Mouse (Mus musculus): ENCODE data around the gene Tmed9. TPM values are rescaled to one million over a fixed set of nuclear protein-coding genes. Genes with fewer than 3 reads are reported as not detected.

The Tmed9 gene
- polyA plus RNA-seq, 1 experiment from 2014 or later: 180 TPM

- no peaks in the 10 kb centered on the region for H3K27me3 ChIP-seq (ENCODE audit: control insufficient read depth, insufficient read depth, low read depth, low read length)
- H3K9ac ChIP-seq (ENCODE audit: low read length): peak within 1 kb of the TSS; percentile 89
- no peak within 1 kb of the TSS for H3K27ac ChIP-seq (ENCODE audit: low read length)
- ATAC-seq (ENCODE audit: low read depth): peak; percentile 96
- H3K9me3 ChIP-seq (ENCODE audit: control insufficient read depth, low read length): no peaks in the 10 kb centered on the region
- H3K36me3 ChIP-seq (ENCODE audit: control insufficient read depth, insufficient read depth, low read length): peaks cover 21% of the 10 kb centered on the region
- H3K4me2 ChIP-seq (ENCODE audit: low read depth, low read length): peak within 1 kb of the TSS; percentile 87
- 7% methylated on average over 50 of the region's 51 CpGs for WGBS
- peak within 1 kb of the TSS; percentile 89 for H3K4me3 ChIP-seq (ENCODE audit: low read length)
- H3K4me1 ChIP-seq (replicated peaks; ENCODE audit: control insufficient read depth, insufficient read depth, low read length): peaks cover 10% of the 10 kb centered on the region
Observed at GRCm38 (mm10) chr13:55599566-55600540, 26.3 kb downstream of the Tmed9 start, which contains the start of gene B4galt7. Gene B4galt7 (plus strand): TSS chr13:55599896.

- H3K4me2 ChIP-seq (ENCODE audit: low read depth, low read length): peak overlapping the region; percentile 87
Observed at GRCm38 (mm10) chr13:55600657-55601056, 27.1 kb downstream of the Tmed9 start.

GRCm38 (mm10) chr13:55601611-55602010 lies 28.1 kb downstream of the Tmed9 start:
- H3K4me1 ChIP-seq (replicated peaks; ENCODE audit: control insufficient read depth, insufficient read depth, low read length): peaks cover 10% of the 10 kb centered on the region
- no peak for ATAC-seq (ENCODE audit: low read depth)
- no peak overlapping the region for H3K4me3 ChIP-seq (ENCODE audit: low read length)
- no peaks in the 10 kb centered on the region for H3K9me3 ChIP-seq (ENCODE audit: control insufficient read depth, low read length)
- no peak overlapping the region for H3K4me2 ChIP-seq (ENCODE audit: low read depth, low read length)
- no peaks in the 10 kb centered on the region for H3K27me3 ChIP-seq (ENCODE audit: control insufficient read depth, insufficient read depth, low read depth, low read length)
- 4% methylated on average over 3 of the region's 3 CpGs for WGBS
- no peak overlapping the region for H3K27ac ChIP-seq (ENCODE audit: low read length)
- H3K36me3 ChIP-seq (ENCODE audit: control insufficient read depth, insufficient read depth, low read length): peaks cover 8% of the 10 kb centered on the region
- H3K9ac ChIP-seq (ENCODE audit: low read length): no peak overlapping the region

More at GRCm38 (mm10) chr13:55600657-55601056, 27.1 kb downstream of the Tmed9 start:
- Histone ChIP-seq H3K27ac (ENCODE audit: low read length) (no peak overlapping the region), H3K36me3 (ENCODE audit: control insufficient read depth, insufficient read depth, low read length) (peaks cover 15% of the 10 kb centered on the region), H3K27me3 (ENCODE audit: control insufficient read depth, insufficient read depth, low read depth, low read length) (no peaks in the 10 kb centered on the region), H3K4me1 (replicated peaks; ENCODE audit: control insufficient read depth, insufficient read depth, low read length) (peaks cover 10% of the 10 kb centered on the region), H3K4me3 (ENCODE audit: low read length) (peak overlapping the region; percentile 89), H3K9ac (ENCODE audit: low read length) (peak overlapping the region; percentile 89), H3K9me3 (ENCODE audit: control insufficient read depth, low read length) (no peaks in the 10 kb centered on the region)
- 13% methylated on average over 9 of the region's 9 CpGs for WGBS
- ATAC-seq (ENCODE audit: low read depth): no peak

- H3K36me3 ChIP-seq (ENCODE audit: control insufficient read depth, insufficient read depth, low read length): peaks cover 8% of the 10 kb centered on the region
- H3K4me1 ChIP-seq (replicated peaks; ENCODE audit: control insufficient read depth, insufficient read depth, low read length): peaks cover 7% of the 10 kb centered on the region
- 86% methylated on average over 3 of the region's 3 CpGs for WGBS
Observed at GRCm38 (mm10) chr13:55604606-55605005, 31.1 kb downstream of the Tmed9 start.

GRCm38 (mm10) chr13:55606899-55607623 lies 33.5 kb downstream of the Tmed9 start:
- no peak for ATAC-seq (ENCODE audit: low read depth)
- Histone ChIP-seq H3K4me1 (replicated peaks; ENCODE audit: control insufficient read depth, insufficient read depth, low read length) (no peaks in the 10 kb centered on the region), H3K4me3 (ENCODE audit: low read length) (no peak overlapping the region), H3K9ac (ENCODE audit: low read length) (no peak overlapping the region), H3K4me2 (ENCODE audit: low read depth, low read length) (no peak overlapping the region), H3K9me3 (ENCODE audit: control insufficient read depth, low read length) (no peaks in the 10 kb centered on the region), H3K36me3 (ENCODE audit: control insufficient read depth, insufficient read depth, low read length) (peaks cover 12% of the 10 kb centered on the region), H3K27ac (ENCODE audit: low read length) (no peak overlapping the region), H3K27me3 (ENCODE audit: control insufficient read depth, insufficient read depth, low read depth, low read length) (no peaks in the 10 kb centered on the region)
- WGBS: 74% methylated on average over 10 of the region's 10 CpGs

More at GRCm38 (mm10) chr13:55604606-55605005, 31.1 kb downstream of the Tmed9 start:
- ATAC-seq (ENCODE audit: low read depth): no peak
- no peak overlapping the region for H3K4me2 ChIP-seq (ENCODE audit: low read depth, low read length)
- H3K9ac ChIP-seq (ENCODE audit: low read length): no peak overlapping the region
- no peak overlapping the region for H3K27ac ChIP-seq (ENCODE audit: low read length)
- H3K4me3 ChIP-seq (ENCODE audit: low read length): no peak overlapping the region
- H3K9me3 ChIP-seq (ENCODE audit: control insufficient read depth, low read length): no peaks in the 10 kb centered on the region
- no peaks in the 10 kb centered on the region for H3K27me3 ChIP-seq (ENCODE audit: control insufficient read depth, insufficient read depth, low read depth, low read length)

- H3K4me2 ChIP-seq (ENCODE audit: low read depth, low read length): no peak overlapping the region
- H3K27ac ChIP-seq (ENCODE audit: low read length): no peak overlapping the region
- peaks cover 12% of the 10 kb centered on the region for H3K36me3 ChIP-seq (ENCODE audit: control insufficient read depth, insufficient read depth, low read length)
- 78% methylated on average over 2 of the region's 2 CpGs for WGBS
- no peaks in the 10 kb centered on the region for H3K4me1 ChIP-seq (replicated peaks; ENCODE audit: control insufficient read depth, insufficient read depth, low read length)
- H3K27me3 ChIP-seq (ENCODE audit: control insufficient read depth, insufficient read depth, low read depth, low read length): no peaks in the 10 kb centered on the region
- H3K9me3 ChIP-seq (ENCODE audit: control insufficient read depth, low read length): no peaks in the 10 kb centered on the region
- no peak for ATAC-seq (ENCODE audit: low read depth)
- no peak overlapping the region for H3K9ac ChIP-seq (ENCODE audit: low read length)
- H3K4me3 ChIP-seq (ENCODE audit: low read length): no peak overlapping the region
Observed at GRCm38 (mm10) chr13:55607624-55608006, 34.1 kb downstream of the Tmed9 start.

- Histone ChIP-seq H3K4me1 (replicated peaks; ENCODE audit: control insufficient read depth, insufficient read depth, low read length) (no peaks in the 10 kb centered on the region), H3K4me2 (ENCODE audit: low read depth, low read length) (no peak overlapping the region), H3K4me3 (ENCODE audit: low read length) (no peak overlapping the region), H3K27me3 (ENCODE audit: control insufficient read depth, insufficient read depth, low read depth, low read length) (no peaks in the 10 kb centered on the region), H3K9ac (ENCODE audit: low read length) (no peak overlapping the region), H3K27ac (ENCODE audit: low read length) (no peak overlapping the region), H3K9me3 (ENCODE audit: control insufficient read depth, low read length) (no peaks in the 10 kb centered on the region), H3K36me3 (ENCODE audit: control insufficient read depth, insufficient read depth, low read length) (peaks cover 12% of the 10 kb centered on the region)
- ATAC-seq (ENCODE audit: low read depth): no peak
- 83% methylated on average over 7 of the region's 7 CpGs for WGBS
Observed at GRCm38 (mm10) chr13:55611996-55612395, 38.5 kb downstream of the Tmed9 start.

- Histone ChIP-seq H3K27ac (ENCODE audit: low read length) (no peak overlapping the region), H3K4me3 (ENCODE audit: low read length) (no peak overlapping the region), H3K9ac (ENCODE audit: low read length) (no peak overlapping the region), H3K4me1 (replicated peaks; ENCODE audit: control insufficient read depth, insufficient read depth, low read length) (no peaks in the 10 kb centered on the region), H3K9me3 (ENCODE audit: control insufficient read depth, low read length) (no peaks in the 10 kb centered on the region), H3K27me3 (ENCODE audit: control insufficient read depth, insufficient read depth, low read depth, low read length) (no peaks in the 10 kb centered on the region), H3K4me2 (ENCODE audit: low read depth, low read length) (no peak overlapping the region), H3K36me3 (ENCODE audit: control insufficient read depth, insufficient read depth, low read length) (peaks cover 11% of the 10 kb centered on the region)
- ATAC-seq (ENCODE audit: low read depth): no peak
- WGBS: 35% methylated on average over 5 of the region's 5 CpGs
Observed at GRCm38 (mm10) chr13:55613471-55613870, 39.9 kb downstream of the Tmed9 start.

GRCm38 (mm10) chr13:55619328-55619727 lies 45.8 kb downstream of the Tmed9 start:
- 83% methylated on average over 4 of the region's 4 CpGs for WGBS
- ATAC-seq (ENCODE audit: low read depth): no peak
- no peak overlapping the region for H3K27ac ChIP-seq (ENCODE audit: low read length)
- no peaks in the 10 kb centered on the region for H3K27me3 ChIP-seq (ENCODE audit: control insufficient read depth, insufficient read depth, low read depth, low read length)
- H3K9ac ChIP-seq (ENCODE audit: low read length): no peak overlapping the region
- H3K4me2 ChIP-seq (ENCODE audit: low read depth, low read length): no peak overlapping the region
- H3K4me1 ChIP-seq (replicated peaks; ENCODE audit: control insufficient read depth, insufficient read depth, low read length): peaks cover 6% of the 10 kb centered on the region
- H3K9me3 ChIP-seq (ENCODE audit: control insufficient read depth, low read length): no peaks in the 10 kb centered on the region
- H3K4me3 ChIP-seq (ENCODE audit: low read length): no peak overlapping the region
- H3K36me3 ChIP-seq (ENCODE audit: control insufficient read depth, insufficient read depth, low read length): no peaks in the 10 kb centered on the region
